Mouse (Mus musculus) gastrocnemius, postnatal 10 days (tissue): ENCODE measurements around the gene Iqsec1. TPM values are rescaled to one million over a fixed set of nuclear protein-coding genes. Genes with fewer than 3 reads are reported as not detected.

ENCODE experiments used
- DNase-seq: peaks from one replicate; pipeline ENCODE4 v3.0.0; 2021; ENCODE audit warnings: mixed read lengths
- microRNA-seq, 2 experiments: library from miRNA; unstranded; fragments of <30 nt; microRNA quantifications; one replicate each; pipeline ENCODE4 v1.2.0; 2021
- total RNA-seq, 2 experiments: library from RNA; stranded (reverse); gene quantifications; 2 replicates each; pipeline ENCODE4 v1.2.3; 2021

Iqsec1 gene
- total RNA-seq, 2 experiments from 2014 or later: 58.8 to 71.1 TPM

- no peak for DNase-seq
These were observed 368.5 kb downstream of the Iqsec1 start for GRCm38 (mm10) chr6:90619936-90620335.

GRCm38 (mm10) chr6:90618821-90619636 lies 369.5 kb downstream of the Iqsec1 start:
- DNase-seq: no peak

- no peak for DNase-seq
These were observed 370.2 kb downstream of the Iqsec1 start for GRCm38 (mm10) chr6:90618274-90618673.

GRCm38 (mm10) chr6:90616481-90616880 lies 372.0 kb downstream of the Iqsec1 start:
- no peak for DNase-seq

GRCm38 (mm10) chr6:90615991-90616390 lies 372.5 kb downstream of the Iqsec1 start:
- no peak for DNase-seq

- DNase-seq: no peak
These were observed 373.1 kb downstream of the Iqsec1 start for GRCm38 (mm10) chr6:90615362-90615761.

GRCm38 (mm10) chr6:90613277-90613676 lies 375.2 kb downstream of the Iqsec1 start:
- no peak for DNase-seq

GRCm38 (mm10) chr6:90610248-90610647 lies 378.2 kb downstream of the Iqsec1 start:
- DNase-seq: no peak

- no peak for DNase-seq
These were observed 380.3 kb downstream of the Iqsec1 start for GRCm38 (mm10) chr6:90608186-90608585.

GRCm38 (mm10) chr6:90607196-90607595 lies 381.3 kb downstream of the Iqsec1 start:
- peak; percentile 69 for DNase-seq

- peak; percentile 56 for DNase-seq
These were observed 381.9 kb downstream of the Iqsec1 start for GRCm38 (mm10) chr6:90606538-90606937.

Small RNA genes lying within 50 kb of the gene (microRNA-seq; reads per million reads assigned to microRNA genes)
- gene Gm24816: 0 reads per million in 2 experiments

Other genes with a start within 250 kb of the Iqsec1 start
- gene Nup210, start 128.1 kb upstream of the Iqsec1 start, total RNA-seq: 10 to 100 TPM; 20.6 to 27.9 TPM
- 10 to 100 TPM; 14.1 to 17.2 TPM for gene Hdac11, start 168.0 kb upstream of the Iqsec1 start, total RNA-seq
- gene Fbln2, start 223.8 kb upstream of the Iqsec1 start, total RNA-seq: 10 to 100 TPM; 63.3 to 73.2 TPM